Mouse (Mus musculus) CH12.LX (cell line): Measurements from ENCODE around the gene Tmem262. TPM values are rescaled to one million over a fixed set of nuclear protein-coding genes. Genes with fewer than 3 reads are reported as not detected.

ENCODE experiments used
- DNase-seq: peaks from one replicate; pipeline ENCODE4 v3.0.0-alpha.2; 2013; ENCODE audit errors: extremely low read depth
- H3K27ac ChIP-seq: 2 replicates; pipeline ENCODE4 v1.5.1; 2012; ENCODE audit warnings: low read depth, mild to moderate bottlenecking, control low read depth, moderate library complexity; ENCODE audit not compliant: insufficient read depth
- H3K27me3 ChIP-seq: replicated peaks from 2 replicates; pipeline ENCODE3; 2012; ENCODE audit warnings: inconsistent platforms
- H3K36me3 ChIP-seq, 2 experiments: replicated peaks in 1 of 2; 2 replicates each; pipeline versions ENCODE3 to v1.6.1; 2012; ENCODE audit warnings: inconsistent platforms in 1 of 2, low read length in 1 of 2, mild to moderate bottlenecking in 1 of 2, mixed read lengths in 1 of 2, moderate library complexity in 1 of 2; ENCODE audit not compliant: control insufficient read depth in 1 of 2, insufficient read depth in 1 of 2
- H3K4me1 ChIP-seq, 2 experiments: 2 replicates each; pipeline ENCODE4 v1.6.1; 2012; ENCODE audit warnings: inconsistent platforms in 1 of 2, moderate library complexity in 1 of 2; ENCODE audit not compliant: insufficient read depth in 2 of 2, control insufficient read depth in 1 of 2
- H3K4me2 ChIP-seq: 2 replicates; pipeline ENCODE4 v1.6.1; 2012; ENCODE audit warnings: low read depth, mild to moderate bottlenecking, control low read depth; ENCODE audit not compliant: poor library complexity, insufficient read depth, severe bottlenecking
- H3K4me3 ChIP-seq, 3 experiments: fragments of 150-350 bp in 1 of 3; sonication (generic) in 1 of 3; replicated peaks in 1 of 3; 2 replicates each; pipeline versions ENCODE3 to v1.5.1; 2011 to 2012; ENCODE audit warnings: low read depth in 2 of 3, low read length in 2 of 3, mild to moderate bottlenecking in 2 of 3, moderate library complexity in 2 of 3, control low read depth in 1 of 3, improper control_type of control experiment in 1 of 3, inconsistent platforms in 1 of 3, mixed read lengths in 1 of 3; ENCODE audit not compliant: poor library complexity in 1 of 3
- H3K79me2 ChIP-seq: replicated peaks from 2 replicates; pipeline ENCODE4 v1.6.1; 2012; ENCODE audit warnings: mild to moderate bottlenecking, moderate library complexity; ENCODE audit not compliant: control insufficient read depth, poor library complexity, insufficient read depth, severe bottlenecking; ENCODE audit errors: extremely low read depth
- H3K9ac ChIP-seq: 2 replicates; pipeline ENCODE4 v1.6.1; 2012; ENCODE audit warnings: low read depth, mild to moderate bottlenecking, control low read depth, moderate library complexity; ENCODE audit not compliant: insufficient read depth
- H3K9me3 ChIP-seq: replicated peaks from 2 replicates; pipeline ENCODE3; 2012; ENCODE audit warnings: low read length, inconsistent platforms, mixed read lengths
- BHLHE40 ChIP-seq: IDR thresholded peaks from 2 replicates; pipeline ENCODE4 v1.6.1; 2011; ENCODE audit warnings: mild to moderate bottlenecking, low read depth, low read length, improper control_type of control experiment
- CHD1 ChIP-seq: IDR thresholded peaks from 2 replicates; pipeline ENCODE4 v1.6.1; 2012; ENCODE audit warnings: low read depth, low read length, improper control_type of control experiment, inconsistent platforms
- CHD2 ChIP-seq: IDR thresholded peaks from 2 replicates; pipeline ENCODE4 v1.6.1; 2011; ENCODE audit warnings: low read length, improper control_type of control experiment
- CTCF ChIP-seq, 2 experiments: IDR thresholded peaks in 1 of 2; conservative IDR thresholded peaks in 1 of 2; 2 replicates each; pipeline ENCODE4 v1.5.1; 2011 to 2012; ENCODE audit warnings: low read depth in 2 of 2, low read length in 2 of 2, improper control_type of control experiment in 1 of 2, inconsistent platforms in 1 of 2, mild to moderate bottlenecking in 1 of 2, moderate library complexity in 1 of 2
- E2F4 ChIP-seq: IDR thresholded peaks from 2 replicates; pipeline ENCODE4 v1.6.1; 2011; ENCODE audit warnings: low read depth, low read length, improper control_type of control experiment; ENCODE audit not compliant: insufficient replicate concordance
- ELF1 ChIP-seq: IDR thresholded peaks from 2 replicates; pipeline ENCODE4 v1.6.1; 2014; ENCODE audit warnings: low read depth, mild to moderate bottlenecking, inconsistent platforms, low read length, improper control_type of control experiment
- EP300 ChIP-seq: IDR thresholded peaks from 2 replicates; pipeline ENCODE4 v1.6.1; 2011; ENCODE audit warnings: low read length, improper control_type of control experiment
- ETS1 ChIP-seq: conservative IDR thresholded peaks from 2 replicates; pipeline ENCODE4 v1.6.1; 2012; ENCODE audit warnings: low read depth, mild to moderate bottlenecking, inconsistent platforms, low read length, improper control_type of control experiment, moderate library complexity
- GABPA ChIP-seq: IDR thresholded peaks from 2 replicates; pipeline ENCODE4 v1.6.1; 2012; ENCODE audit warnings: low read depth, low read length, improper control_type of control experiment, inconsistent platforms; ENCODE audit not compliant: insufficient replicate concordance
- HCFC1 ChIP-seq: IDR thresholded peaks from 2 replicates; pipeline ENCODE4 v1.6.1; 2012; ENCODE audit warnings: low read depth, mild to moderate bottlenecking, inconsistent platforms, low read length, improper control_type of control experiment
- IRF4 ChIP-seq: IDR thresholded peaks from 2 replicates; pipeline ENCODE4 v1.6.1; 2014; ENCODE audit warnings: low read depth, mild to moderate bottlenecking, inconsistent platforms, low read length, improper control_type of control experiment
- JUN ChIP-seq: IDR thresholded peaks from 2 replicates; pipeline ENCODE4 v1.6.1; 2011; ENCODE audit warnings: low read depth, mild to moderate bottlenecking, low read length, improper control_type of control experiment, moderate library complexity; ENCODE audit not compliant: insufficient read depth
- JUND ChIP-seq: conservative IDR thresholded peaks from 2 replicates; pipeline ENCODE4 v1.6.1; 2011; ENCODE audit warnings: low read depth, low read length, improper control_type of control experiment
- KAT2A ChIP-seq: IDR thresholded peaks from 2 replicates; pipeline ENCODE4 v1.6.1; 2012; ENCODE audit warnings: low read length, improper control_type of control experiment, inconsistent platforms; ENCODE audit not compliant: insufficient replicate concordance
- MAFK ChIP-seq: IDR thresholded peaks from 2 replicates; pipeline ENCODE4 v1.6.1; 2011; ENCODE audit warnings: low read length, improper control_type of control experiment; ENCODE audit not compliant: insufficient replicate concordance
- MAX ChIP-seq: IDR thresholded peaks from 2 replicates; pipeline ENCODE4 v1.6.1; 2011; ENCODE audit warnings: low read length, improper control_type of control experiment
- MAZ ChIP-seq: IDR thresholded peaks from 2 replicates; pipeline ENCODE4 v1.6.1; 2012; ENCODE audit warnings: low read depth, mild to moderate bottlenecking, inconsistent platforms, low read length, improper control_type of control experiment, moderate library complexity
- MEF2A ChIP-seq: IDR thresholded peaks from 2 replicates; pipeline ENCODE4 v1.6.1; 2014; ENCODE audit warnings: low read depth, mild to moderate bottlenecking, inconsistent platforms, low read length, improper control_type of control experiment, borderline replicate concordance
- MXI1 ChIP-seq: IDR thresholded peaks from 2 replicates; pipeline ENCODE4 v1.6.1; 2011; ENCODE audit warnings: mild to moderate bottlenecking, low read depth, low read length, improper control_type of control experiment
- MYC ChIP-seq: IDR thresholded peaks from 2 replicates; pipeline ENCODE4 v1.6.1; 2011; ENCODE audit warnings: low read depth, mild to moderate bottlenecking, improper control_type of control experiment, low read length
- NELFE ChIP-seq: IDR thresholded peaks from 2 replicates; pipeline ENCODE4 v1.6.1; 2011; ENCODE audit warnings: low read depth, low read length, improper control_type of control experiment
- NRF1 ChIP-seq: IDR thresholded peaks from 2 replicates; pipeline ENCODE4 v1.6.1; 2014; ENCODE audit warnings: low read depth, mild to moderate bottlenecking, inconsistent platforms, low read length, improper control_type of control experiment, moderate library complexity
- PAX5 ChIP-seq: IDR thresholded peaks from 2 replicates; pipeline ENCODE4 v1.6.1; 2012; ENCODE audit warnings: low read length, inconsistent platforms, mixed read lengths
- POLR2A ChIP-seq: IDR thresholded peaks from 2 replicates; pipeline ENCODE4 v1.6.1; 2011; ENCODE audit warnings: low read depth, mild to moderate bottlenecking, improper control_type of control experiment, low read length
- POLR2AphosphoS2 ChIP-seq: IDR thresholded peaks from 2 replicates; pipeline ENCODE4 v1.6.1; 2011; ENCODE audit warnings: low read depth, low read length, improper control_type of control experiment
- RAD21 ChIP-seq: IDR thresholded peaks from 2 replicates; pipeline ENCODE4 v1.6.1; 2011; ENCODE audit warnings: low read depth, mild to moderate bottlenecking, low read length, improper control_type of control experiment, moderate library complexity
- RCOR1 ChIP-seq: conservative IDR thresholded peaks from 2 replicates; pipeline ENCODE4 v1.6.1; 2012; ENCODE audit warnings: low read depth, mild to moderate bottlenecking, inconsistent platforms, low read length, improper control_type of control experiment
- SIN3A ChIP-seq: IDR thresholded peaks from 2 replicates; pipeline ENCODE4 v1.6.1; 2012; ENCODE audit warnings: low read length, improper control_type of control experiment, inconsistent platforms
- SMC3 ChIP-seq: IDR thresholded peaks from 2 replicates; pipeline ENCODE4 v1.6.1; 2011; ENCODE audit warnings: low read depth, low read length, improper control_type of control experiment
- TBP ChIP-seq: conservative IDR thresholded peaks from 2 replicates; pipeline ENCODE4 v1.6.1; 2011; ENCODE audit warnings: low read depth, low read length, improper control_type of control experiment
- TCF12 ChIP-seq: IDR thresholded peaks from 2 replicates; pipeline ENCODE4 v1.6.1; 2014; ENCODE audit warnings: low read depth, mild to moderate bottlenecking, inconsistent platforms, low read length, improper control_type of control experiment
- UBTF ChIP-seq: IDR thresholded peaks from 2 replicates; pipeline ENCODE4 v1.6.1; 2012; ENCODE audit warnings: low read depth, mild to moderate bottlenecking, inconsistent platforms, low read length, improper control_type of control experiment, moderate library complexity
- USF1 ChIP-seq: IDR thresholded peaks from 2 replicates; pipeline ENCODE4 v1.6.1; 2014; ENCODE audit warnings: low read depth, mild to moderate bottlenecking, inconsistent platforms, low read length, improper control_type of control experiment
- USF2 ChIP-seq: conservative IDR thresholded peaks from 2 replicates; pipeline ENCODE4 v1.6.1; 2011; ENCODE audit warnings: low read depth, low read length, improper control_type of control experiment
- ZC3H11A ChIP-seq: IDR thresholded peaks from 2 replicates; pipeline ENCODE4 v1.6.1; 2012; ENCODE audit warnings: low read depth, mild to moderate bottlenecking, inconsistent platforms, low read length, improper control_type of control experiment
- ZKSCAN1 ChIP-seq: IDR thresholded peaks from 2 replicates; pipeline ENCODE4 v1.6.1; 2012; ENCODE audit warnings: low read depth, inconsistent platforms, low read length, improper control_type of control experiment, borderline replicate concordance
- ZMIZ1 ChIP-seq: IDR thresholded peaks from 2 replicates; pipeline ENCODE4 v1.6.1; 2012; ENCODE audit warnings: low read depth, mild to moderate bottlenecking, inconsistent platforms, low read length, improper control_type of control experiment
- ZNF384 ChIP-seq: IDR thresholded peaks from 2 replicates; pipeline ENCODE4 v1.6.1; 2012; ENCODE audit warnings: low read depth, low read length, improper control_type of control experiment, inconsistent platforms
- dilution Hi-C: fragments of 300-500 bp; cut with MboI; formaldehyde crosslinking; loops from 2 replicates; pipeline ENCODE4 v1.14.3; 2020; ENCODE audit warnings: low sequenced_read_pairs; ENCODE audit not compliant: extremely low pct_unique_long_range_greater_than_20kb, extremely low pct_ligation_motif_present
- in situ Hi-C: fragments of 300-500 bp; cut with MboI; formaldehyde crosslinking; loops from 3 replicates; pipeline ENCODE4 v1.14.3; 2019; ENCODE audit warnings: low sequenced_read_pairs, low pct_ligation_motif_present, low pct_unique_long_range_greater_than_20kb, mixed read lengths
- polyA plus RNA-seq: library from polyadenylated mRNA; unstranded; fragments of >175 nt; gene quantifications from 2 replicates; pipeline ENCODE4 v1.2.1, GENCODE M21; 2012; ENCODE audit warnings: low read depth; ENCODE audit not compliant: insufficient read length
- total RNA-seq, 2 experiments: library from RNA; depleted of rRNA; stranded (reverse); fragments of 300-350 nt in 1 of 2; fragments of >200 nt in 1 of 2; gene quantifications; 2 replicates each; pipeline ENCODE4 v1.2.3; 2012 to 2014

Tmem262 gene
- total and polyA plus RNA-seq, 3 experiments, result not detected

- H3K9ac ChIP-seq, result peak within 1 kb of the TSS; percentile 94
- H3K36me3 ChIP-seq, result peaks cover 58 to 75% of the 10 kb centered on the region in 2 experiments
- no peaks in the 10 kb centered on the region for H3K9me3 ChIP-seq
- dilution Hi-C loops, result no loop called here
- H3K27me3 ChIP-seq, result no peaks in the 10 kb centered on the region
- DNase-seq, result peak; percentile 98
- in situ Hi-C loops, result loop anchor here (5.0 kb wide), 1 partner anchor 38 kb away; no protein-coding TSS in a partner anchor
- H3K79me2 ChIP-seq, result peaks cover 43% of the 10 kb centered on the region
- peak within 1 kb of the TSS; percentile 66; the same call in 1 of the 2 replicates for H3K27ac ChIP-seq
- H3K4me1 ChIP-seq, result peaks cover 4 to 35% of the 10 kb centered on the region in 2 experiments
- peak within 1 kb of the TSS; percentile 89 for H3K4me2 ChIP-seq
- 0 out of 2 replicates have a peak, but pooled peaks have one; percentile 5 for TF ChIP-seq BHLHE40
- TF ChIP-seq MEF2A, result peak; percentile 78; the same call in 1 of the 2 replicates
- TF ChIP-seq POLR2AphosphoS2, result 0 out of 2 replicates have a peak, but pooled peaks have one; percentile 69
- peak; percentile 94 for TF ChIP-seq GABPA
- peak; percentile 68; the same call in 1 of the 2 replicates for TF ChIP-seq CHD2
- no peak for TF ChIP-seq SMC3
- TF ChIP-seq CTCF (conservative IDR thresholded peaks at IDR 0.05 in 1 of 2, IDR thresholded peaks at IDR 0.05 in 1 of 2; ENCODE audit: low read depth in 2 of 2, low read length in 2 of 2), result no peak
- peak; percentile 76 for TF ChIP-seq IRF4
- no peak for TF ChIP-seq JUND
- peak; percentile 30; the same call in 1 of the 2 replicates for TF ChIP-seq MAFK
- TF ChIP-seq RAD21, result no peak
- TF ChIP-seq ZMIZ1, result 0 out of 2 replicates have a peak, but pooled peaks have one; percentile 47
- no peak for TF ChIP-seq PAX5
- peak; percentile 65; the same call in 1 of the 2 replicates for TF ChIP-seq NRF1
- no peak for TF ChIP-seq EP300
- peak; percentile 100 for TF ChIP-seq ELF1
- peak; percentile 84 for TF ChIP-seq POLR2A
- TF ChIP-seq TBP, result peak; percentile 64; the same call in 1 of the 2 replicates
- no peak for TF ChIP-seq CHD1
- TF ChIP-seq ZKSCAN1, result no peak
- TF ChIP-seq ETS1, result peak; percentile 61
- peak; percentile 79 for TF ChIP-seq MAX
- no peak for TF ChIP-seq ZC3H11A
- 0 out of 2 replicates have a peak, but pooled peaks have one; percentile 63 for TF ChIP-seq RCOR1
- peak; percentile 80; the same call in 1 of the 2 replicates for TF ChIP-seq MYC
- TF ChIP-seq USF1, result no peak
- peak; percentile 100 for TF ChIP-seq SIN3A
- peak; percentile 94 for TF ChIP-seq MXI1
- peak; percentile 75 for TF ChIP-seq TCF12
- peak; percentile 68 for TF ChIP-seq ZNF384
- peak; percentile 94 for TF ChIP-seq KAT2A
- peak; percentile 98 for TF ChIP-seq E2F4
- TF ChIP-seq NELFE, result peak; percentile 84
- peak; percentile 43; the same call in 1 of the 2 replicates for TF ChIP-seq MAZ
- TF ChIP-seq USF2, result no peak
- TF ChIP-seq UBTF, result no peak
- TF ChIP-seq JUN, result no peak
- TF ChIP-seq HCFC1, result peak; percentile 98
- H3K4me3 ChIP-seq, result peak within 1 kb of the TSS; percentile 90 to 98 (median 98)
These were observed 4.8 kb downstream of the Tmem262 start, which contains the start of the genes Zfpl1 and Cdca5 for GRCm38 (mm10) chr19:6084478-6085248. TSS of gene Zfpl1 (minus strand) at chr19:6084956. TSS of gene Cdca5 (plus strand) at chr19:6084983.
